ENCODE assay signal across 29 mouse cellular contexts in the genomic region with DNA sequence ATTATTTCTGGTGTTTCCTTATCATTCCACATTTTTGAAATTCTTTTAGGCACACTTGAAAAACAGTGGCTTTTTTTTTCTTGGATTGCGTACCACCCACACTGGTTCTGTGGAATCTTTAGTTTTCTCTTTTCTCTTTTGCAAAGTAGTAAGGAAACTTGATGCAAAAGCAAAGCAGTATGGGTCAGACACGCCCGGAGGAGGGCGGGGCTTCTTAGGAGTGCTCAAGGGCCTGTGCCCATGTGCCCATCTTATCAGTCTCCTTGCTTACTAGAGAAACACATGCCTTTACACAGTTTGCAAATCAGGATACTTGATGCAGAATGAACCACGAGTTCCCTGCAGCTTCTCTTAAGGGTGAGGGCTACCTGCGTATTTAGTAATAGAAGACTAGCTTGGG. TPM values are rescaled to one million over a fixed set of nuclear protein-coding genes. Genes with fewer than 3 reads are reported as not detected.
"Had no signal": no experiment of that assay in that cellular context is flagged by ENCODE, and none has a peak within 500 bp of the region (broad histone marks: within the 10 kb centered on the region; RNA-seq: fewer than 3 reads in every experiment).

No protein-coding gene starts in this region.

- H3K4me2 ChIP-seq: liver, embryonic 13.5 days; midbrain, embryonic 11.5 days; neural tube, embryonic 12.5 days; neural tube, embryonic 15.5 days had no signal

- DNase-seq: kidney, adult 18-20 months; kidney, adult 9 months; kidney, postnatal 14 days; layer of hippocampus, adult 9-11 months; liver, embryonic 13.5 days; midbrain, embryonic 14.5 days; right cerebral cortex, adult 18-20 months; right cerebral cortex, postnatal 14 days; right cerebral cortex, postnatal 4 days; thymus, postnatal 25 days had no signal

- H3K27me3 ChIP-seq: liver, embryonic 13.5 days; neural tube, embryonic 12.5 days; neural tube, embryonic 15.5 days had no signal

- H3K4me1 ChIP-seq: liver, embryonic 13.5 days; neural tube, embryonic 12.5 days; neural tube, embryonic 15.5 days had no signal

- H3K4me3 ChIP-seq: layer of hippocampus, adult 2 months; liver, embryonic 13.5 days; neural tube, embryonic 12.5 days; neural tube, embryonic 15.5 days had no signal

- H3K36me3 ChIP-seq: liver, embryonic 13.5 days; neural tube, embryonic 12.5 days; neural tube, embryonic 15.5 days had no signal

- H3K9ac ChIP-seq: liver, embryonic 13.5 days; neural tube, embryonic 12.5 days; neural tube, embryonic 15.5 days had no signal

- H3K27ac ChIP-seq: layer of hippocampus, adult 2 months; liver, embryonic 13.5 days; neural tube, embryonic 12.5 days; neural tube, embryonic 15.5 days had no signal

- ATAC-seq: inflammation-experienced regulatory T-cells, adult 6 months had no signal

- H3K9me3 ChIP-seq: liver, embryonic 13.5 days; neural tube, embryonic 12.5 days; neural tube, embryonic 15.5 days had no signal

RNA-seq across cellular contexts. Expression of gene BC030870, which starts 17.3 kb away (rescaled TPM):
- total RNA-seq: layer of hippocampus, adult 2 months; layer of hippocampus, postnatal 25 days; left cerebral cortex, adult 18-20 months; left cerebral cortex, postnatal 10 days; left cerebral cortex, postnatal 36 days; liver, adult 2 months; megakaryocyte progenitor cell, adult 5-6 weeks; megakaryocyte-erythroid progenitor cell, adult 5-6 weeks had no signal
- polyA plus RNA-seq: inflammation-experienced regulatory T-cells, adult 6 months; limb, embryonic 11.5 days; liver, adult 2 months; midbrain, embryonic 11.5 days; midbrain, embryonic 14.5 days; neural tube, embryonic 12.5 days; neural tube, embryonic 15.5 days; thymus, postnatal 0 days had no signal

RNA-seq across cellular contexts. Expression of gene Gm10663, which starts 37.3 kb away (rescaled TPM):
- total RNA-seq: layer of hippocampus, adult 2 months; layer of hippocampus, postnatal 25 days; left cerebral cortex, adult 18-20 months; left cerebral cortex, postnatal 10 days; left cerebral cortex, postnatal 36 days; liver, adult 2 months; megakaryocyte progenitor cell, adult 5-6 weeks; megakaryocyte-erythroid progenitor cell, adult 5-6 weeks had no signal
- polyA plus RNA-seq: inflammation-experienced regulatory T-cells, adult 6 months; kidney, embryonic 16.5 days; large intestine, adult 2 months; limb, embryonic 11.5 days; limb, embryonic 14.5 days; liver, adult 2 months; liver, embryonic 13.5 days; liver, embryonic 16.5 days; midbrain, embryonic 11.5 days; midbrain, embryonic 14.5 days; neural tube, embryonic 12.5 days; neural tube, embryonic 15.5 days; stomach, embryonic 14.5 days; thymus, postnatal 0 days had no signal
